Mouse (Mus musculus) liver, embryonic 14.5 days (tissue): ENCODE results near the gene Gnb4. TPM values are rescaled to one million over a fixed set of nuclear protein-coding genes. Genes with fewer than 3 reads are reported as not detected.

ENCODE experiments used
- ATAC-seq: fragments of 200-750 bp; cut with Nextera tagmentation; 2 replicates; pipeline ENCODE4 v1.8.0; 2017; ENCODE audit warnings: moderate number of reproducible peaks, mild to moderate bottlenecking, moderate library complexity; ENCODE audit not compliant: insufficient read depth
- DNase-seq, 3 experiments: peaks; one replicate each; pipeline ENCODE4 v3.0.0-alpha.2; 2012 to 2013; ENCODE audit warnings: low read depth in 3 of 3, low spot score in 3 of 3
- H3K27ac ChIP-seq: fragments of 300-500 bp; sonication (generic); 2 replicates; pipeline ENCODE4 v1.5.1; 2014; ENCODE audit warnings: moderate library complexity, mild to moderate bottlenecking, control low read depth, inconsistent platforms
- H3K27me3 ChIP-seq: fragments of 300-500 bp; sonication (generic); 2 replicates; pipeline ENCODE4 v1.6.1; 2014; ENCODE audit warnings: mild to moderate bottlenecking, low read length, moderate library complexity; ENCODE audit not compliant: control insufficient read depth, insufficient read depth
- H3K36me3 ChIP-seq: fragments of 300-500 bp; sonication (generic); replicated peaks from 2 replicates; pipeline ENCODE4 v1.6.1; 2014; ENCODE audit warnings: low read depth; ENCODE audit not compliant: control insufficient read depth, insufficient read depth
- H3K4me1 ChIP-seq, 2 experiments: fragments of 200-500 bp in 1 of 2; fragments of 300-500 bp in 1 of 2; sonication (generic) in 1 of 2; replicated peaks; 2 replicates each; pipeline ENCODE4 v1.6.1; 2012 to 2014; ENCODE audit warnings: antibody characterized with exemption in 1 of 2, inconsistent platforms in 1 of 2, low read length in 1 of 2; ENCODE audit not compliant: control insufficient read depth in 2 of 2, insufficient read depth in 2 of 2
- H3K4me2 ChIP-seq: fragments of 300-500 bp; sonication (generic); 2 replicates; pipeline ENCODE4 v1.6.1; 2014; ENCODE audit warnings: low read depth, mild to moderate bottlenecking, control low read depth, moderate library complexity
- H3K4me3 ChIP-seq, 2 experiments: fragments of 200-500 bp in 1 of 2; fragments of 300-500 bp in 1 of 2; sonication (generic) in 1 of 2; 2 replicates each; pipeline ENCODE4 v1.5.1; 2012 to 2014; ENCODE audit warnings: low read depth in 2 of 2, low read length in 2 of 2, mild to moderate bottlenecking in 2 of 2, control low read depth in 1 of 2, inconsistent platforms in 1 of 2, moderate library complexity in 1 of 2; ENCODE audit not compliant: insufficient read depth in 1 of 2
- H3K9ac ChIP-seq: fragments of 300-500 bp; sonication (generic); replicated peaks from 2 replicates; pipeline ENCODE4 v1.6.1; 2014; ENCODE audit warnings: mild to moderate bottlenecking, control low read depth, moderate library complexity
- H3K9me3 ChIP-seq: fragments of 300-500 bp; sonication (generic); 2 replicates; pipeline ENCODE4 v1.6.1; 2016; ENCODE audit warnings: low read length, mixed read lengths; ENCODE audit not compliant: control insufficient read depth
- CTCF ChIP-seq: IDR thresholded peaks from 2 replicates; pipeline ENCODE4 v1.5.1; 2016; ENCODE audit warnings: antibody characterized with exemption, low read depth, control low read depth
- EP300 ChIP-seq: IDR thresholded peaks from 2 replicates; pipeline ENCODE4 v1.6.1; 2016; ENCODE audit warnings: antibody characterized with exemption, low read depth
- WGBS: fragments of 180-500 bp; shearing (Covaris S2); extraction: QIAGEN DNeasy Blood & Tissue Kit; methylation state at CpG from one replicate; pipeline ENCODE4 v1.1.7; 2014; ENCODE audit not compliant: insufficient replicate concordance; 5-methylcytosine and 5-hydroxymethylcytosine counted together
- polyA plus RNA-seq, 2 experiments: library from polyadenylated mRNA; depleted of rRNA in 1 of 2; stranded (reverse) in 1 of 2; unstranded in 1 of 2; fragments of >200 nt; fragmentation: Nextera tagmentation in 1 of 2; extraction: Ambion mirVana in 1 of 2; gene quantifications; 2 replicates each; pipeline versions ENCODE4 v1.2.1 to v1.2.3; 2012 to 2014

Gene Gnb4
- polyA plus RNA-seq (2012; rRNA removed) (3.2 and 4.1 TPM in 2 replicates), polyA plus RNA-seq (2014; fragmentation: Nextera tagmentation; extraction: Ambion mirVana) (6.9 and 8.8 TPM in 2 replicates)

- Histone ChIP-seq H3K9me3 (no peaks in the 10 kb centered on the region), H3K9ac (peak within 1 kb of the TSS; percentile 45), H3K4me3 (peak within 1 kb of the TSS; percentile 63), H3K27me3 (peaks cover 5% of the 10 kb centered on the region; the same call in 1 of the 2 replicates), H3K36me3 (no peaks in the 10 kb centered on the region), H3K27ac (no peak within 1 kb of the TSS), H3K4me1 (peaks cover 0 to 6% of the 10 kb centered on the region in 2 experiments; a peak in 2 of 4 replicates), H3K4me2 (peak within 1 kb of the TSS; percentile 77)
- no peak for DNase-seq
- TF ChIP-seq EP300, result no peak
- no peak for TF ChIP-seq CTCF
- under 1% methylated on average over 73 of the region's 83 CpGs for WGBS
- ATAC-seq, result peak; percentile 81
These were observed at the start of gene Gnb4 for GRCm38 (mm10) chr3:32616331-32617052. Gene Gnb4, minus strand, starts transcription at chr3:32616585.

GRCm38 (mm10) chr3:32661556-32661930, 45.2 kb upstream of the Gnb4 start:
- Histone ChIP-seq H3K4me3 (no peak overlapping the region), H3K9me3 (no peaks in the 10 kb centered on the region), H3K4me1 (peaks cover 0 to 2% of the 10 kb centered on the region in 2 experiments; a peak in 2 of 4 replicates), H3K27ac (no peak overlapping the region), H3K4me2 (no peak overlapping the region), H3K27me3 (no peaks in the 10 kb centered on the region), H3K9ac (no peak overlapping the region), H3K36me3 (no peaks in the 10 kb centered on the region)
- no peak for DNase-seq
- 80% methylated on average over 3 of the region's 3 CpGs for WGBS
- TF ChIP-seq CTCF, result no peak
- no peak for TF ChIP-seq EP300
- ATAC-seq, result no peak

GRCm38 (mm10) chr3:32660831-32661555, 44.6 kb upstream of the Gnb4 start:
- 46% methylated on average over 8 of the region's 8 CpGs for WGBS
- H3K27me3 ChIP-seq, result no peaks in the 10 kb centered on the region
- H3K9me3 ChIP-seq, result no peaks in the 10 kb centered on the region
- no peak overlapping the region for H3K4me3 ChIP-seq
- ATAC-seq (no peak), DNase-seq (no peak)
- TF ChIP-seq CTCF (no peak), EP300 (no peak)
- H3K9ac ChIP-seq, result no peak overlapping the region
- no peaks in the 10 kb centered on the region for H3K36me3 ChIP-seq
- no peak overlapping the region for H3K4me2 ChIP-seq
- no peak overlapping the region for H3K27ac ChIP-seq
- H3K4me1 ChIP-seq, result peaks cover 0 to 3% of the 10 kb centered on the region in 2 experiments; a peak in 2 of 4 replicates

- DNase-seq (no peak), ATAC-seq (no peak)
- TF ChIP-seq EP300, result no peak
- no peak for TF ChIP-seq CTCF
- H3K9ac ChIP-seq, result no peak overlapping the region
- H3K4me3 ChIP-seq, result no peak overlapping the region
- H3K4me1 ChIP-seq, result peaks cover 0 to 3% of the 10 kb centered on the region in 2 experiments; a peak in 2 of 4 replicates
- 37% methylated on average over 8 of the region's 8 CpGs for WGBS
- H3K27ac ChIP-seq, result no peak overlapping the region
- H3K27me3 ChIP-seq, result no peaks in the 10 kb centered on the region
- H3K36me3 ChIP-seq, result no peaks in the 10 kb centered on the region
- no peaks in the 10 kb centered on the region for H3K9me3 ChIP-seq
- H3K4me2 ChIP-seq, result no peak overlapping the region
These were observed 43.9 kb upstream of the Gnb4 start for GRCm38 (mm10) chr3:32660276-32660675.

- no peaks in the 10 kb centered on the region for H3K27me3 ChIP-seq
- H3K9me3 ChIP-seq, result no peaks in the 10 kb centered on the region
- H3K27ac ChIP-seq, result no peak overlapping the region
- H3K4me3 ChIP-seq, result no peak overlapping the region
- ATAC-seq (no peak), DNase-seq (no peak)
- no peak overlapping the region for H3K4me2 ChIP-seq
- 77% methylated on average over 2 of the region's 2 CpGs for WGBS
- no peak for TF ChIP-seq CTCF
- TF ChIP-seq EP300, result no peak
- H3K4me1 ChIP-seq, result peaks cover 0 to 3% of the 10 kb centered on the region in 2 experiments; a peak in 2 of 4 replicates
- no peaks in the 10 kb centered on the region for H3K36me3 ChIP-seq
- no peak overlapping the region for H3K9ac ChIP-seq
These were observed 43.1 kb upstream of the Gnb4 start for GRCm38 (mm10) chr3:32659506-32659905.
